Mouse (Mus musculus) CH12.LX (cell line): ENCODE measurements around the gene Sec63. TPM values are rescaled to one million over a fixed set of nuclear protein-coding genes. Genes with fewer than 3 reads are reported as not detected.

Source experiments
- DNase-seq: peaks from one replicate; pipeline ENCODE4 v3.0.0-alpha.2; 2013; ENCODE audit errors: extremely low read depth
- H3K27ac ChIP-seq: 2 replicates; pipeline ENCODE4 v1.5.1; 2012; ENCODE audit warnings: low read depth, mild to moderate bottlenecking, control low read depth, moderate library complexity; ENCODE audit not compliant: insufficient read depth
- H3K27me3 ChIP-seq: replicated peaks from 2 replicates; pipeline ENCODE3; 2012; ENCODE audit warnings: inconsistent platforms
- H3K36me3 ChIP-seq, 2 experiments: replicated peaks in 1 of 2; 2 replicates each; pipeline versions ENCODE3 to v1.6.1; 2012; ENCODE audit warnings: inconsistent platforms in 1 of 2, low read length in 1 of 2, mild to moderate bottlenecking in 1 of 2, mixed read lengths in 1 of 2, moderate library complexity in 1 of 2; ENCODE audit not compliant: control insufficient read depth in 1 of 2, insufficient read depth in 1 of 2
- H3K4me1 ChIP-seq, 2 experiments: 2 replicates each; pipeline ENCODE4 v1.6.1; 2012; ENCODE audit warnings: inconsistent platforms in 1 of 2, moderate library complexity in 1 of 2; ENCODE audit not compliant: insufficient read depth in 2 of 2, control insufficient read depth in 1 of 2
- H3K4me2 ChIP-seq: 2 replicates; pipeline ENCODE4 v1.6.1; 2012; ENCODE audit warnings: low read depth, mild to moderate bottlenecking, control low read depth; ENCODE audit not compliant: poor library complexity, insufficient read depth, severe bottlenecking
- H3K4me3 ChIP-seq, 3 experiments: fragments of 150-350 bp in 1 of 3; sonication (generic) in 1 of 3; replicated peaks in 1 of 3; 2 replicates each; pipeline versions ENCODE3 to v1.5.1; 2011 to 2012; ENCODE audit warnings: low read depth in 2 of 3, low read length in 2 of 3, mild to moderate bottlenecking in 2 of 3, moderate library complexity in 2 of 3, control low read depth in 1 of 3, improper control_type of control experiment in 1 of 3, inconsistent platforms in 1 of 3, mixed read lengths in 1 of 3; ENCODE audit not compliant: poor library complexity in 1 of 3
- H3K79me2 ChIP-seq: replicated peaks from 2 replicates; pipeline ENCODE4 v1.6.1; 2012; ENCODE audit warnings: mild to moderate bottlenecking, moderate library complexity; ENCODE audit not compliant: control insufficient read depth, poor library complexity, insufficient read depth, severe bottlenecking; ENCODE audit errors: extremely low read depth
- H3K9ac ChIP-seq: 2 replicates; pipeline ENCODE4 v1.6.1; 2012; ENCODE audit warnings: low read depth, mild to moderate bottlenecking, control low read depth, moderate library complexity; ENCODE audit not compliant: insufficient read depth
- H3K9me3 ChIP-seq: replicated peaks from 2 replicates; pipeline ENCODE3; 2012; ENCODE audit warnings: low read length, inconsistent platforms, mixed read lengths
- CHD1 ChIP-seq: IDR thresholded peaks from 2 replicates; pipeline ENCODE4 v1.6.1; 2012; ENCODE audit warnings: low read depth, low read length, improper control_type of control experiment, inconsistent platforms
- HCFC1 ChIP-seq: IDR thresholded peaks from 2 replicates; pipeline ENCODE4 v1.6.1; 2012; ENCODE audit warnings: low read depth, mild to moderate bottlenecking, inconsistent platforms, low read length, improper control_type of control experiment
- IRF4 ChIP-seq: IDR thresholded peaks from 2 replicates; pipeline ENCODE4 v1.6.1; 2014; ENCODE audit warnings: low read depth, mild to moderate bottlenecking, inconsistent platforms, low read length, improper control_type of control experiment
- JUN ChIP-seq: IDR thresholded peaks from 2 replicates; pipeline ENCODE4 v1.6.1; 2011; ENCODE audit warnings: low read depth, mild to moderate bottlenecking, low read length, improper control_type of control experiment, moderate library complexity; ENCODE audit not compliant: insufficient read depth
- JUND ChIP-seq: conservative IDR thresholded peaks from 2 replicates; pipeline ENCODE4 v1.6.1; 2011; ENCODE audit warnings: low read depth, low read length, improper control_type of control experiment
- KAT2A ChIP-seq: IDR thresholded peaks from 2 replicates; pipeline ENCODE4 v1.6.1; 2012; ENCODE audit warnings: low read length, improper control_type of control experiment, inconsistent platforms; ENCODE audit not compliant: insufficient replicate concordance
- MYC ChIP-seq: IDR thresholded peaks from 2 replicates; pipeline ENCODE4 v1.6.1; 2011; ENCODE audit warnings: low read depth, mild to moderate bottlenecking, improper control_type of control experiment, low read length
- NELFE ChIP-seq: IDR thresholded peaks from 2 replicates; pipeline ENCODE4 v1.6.1; 2011; ENCODE audit warnings: low read depth, low read length, improper control_type of control experiment
- POLR2AphosphoS2 ChIP-seq: IDR thresholded peaks from 2 replicates; pipeline ENCODE4 v1.6.1; 2011; ENCODE audit warnings: low read depth, low read length, improper control_type of control experiment
- RAD21 ChIP-seq: IDR thresholded peaks from 2 replicates; pipeline ENCODE4 v1.6.1; 2011; ENCODE audit warnings: low read depth, mild to moderate bottlenecking, low read length, improper control_type of control experiment, moderate library complexity
- RCOR1 ChIP-seq: conservative IDR thresholded peaks from 2 replicates; pipeline ENCODE4 v1.6.1; 2012; ENCODE audit warnings: low read depth, mild to moderate bottlenecking, inconsistent platforms, low read length, improper control_type of control experiment
- SMC3 ChIP-seq: IDR thresholded peaks from 2 replicates; pipeline ENCODE4 v1.6.1; 2011; ENCODE audit warnings: low read depth, low read length, improper control_type of control experiment
- TCF12 ChIP-seq: IDR thresholded peaks from 2 replicates; pipeline ENCODE4 v1.6.1; 2014; ENCODE audit warnings: low read depth, mild to moderate bottlenecking, inconsistent platforms, low read length, improper control_type of control experiment
- UBTF ChIP-seq: IDR thresholded peaks from 2 replicates; pipeline ENCODE4 v1.6.1; 2012; ENCODE audit warnings: low read depth, mild to moderate bottlenecking, inconsistent platforms, low read length, improper control_type of control experiment, moderate library complexity
- ZMIZ1 ChIP-seq: IDR thresholded peaks from 2 replicates; pipeline ENCODE4 v1.6.1; 2012; ENCODE audit warnings: low read depth, mild to moderate bottlenecking, inconsistent platforms, low read length, improper control_type of control experiment
- dilution Hi-C: fragments of 300-500 bp; cut with MboI; formaldehyde crosslinking; loops from 2 replicates; pipeline ENCODE4 v1.14.3; 2020; ENCODE audit warnings: low sequenced_read_pairs; ENCODE audit not compliant: extremely low pct_unique_long_range_greater_than_20kb, extremely low pct_ligation_motif_present
- in situ Hi-C: fragments of 300-500 bp; cut with MboI; formaldehyde crosslinking; loops from 3 replicates; pipeline ENCODE4 v1.14.3; 2019; ENCODE audit warnings: low sequenced_read_pairs, low pct_ligation_motif_present, low pct_unique_long_range_greater_than_20kb, mixed read lengths
- polyA plus RNA-seq: library from polyadenylated mRNA; unstranded; fragments of >175 nt; gene quantifications from 2 replicates; pipeline ENCODE4 v1.2.1, GENCODE M21; 2012; ENCODE audit warnings: low read depth; ENCODE audit not compliant: insufficient read length
- total RNA-seq, 2 experiments: library from RNA; depleted of rRNA; stranded (reverse); fragments of 300-350 nt in 1 of 2; fragments of >200 nt in 1 of 2; gene quantifications; 2 replicates each; pipeline ENCODE4 v1.2.3; 2012 to 2014

The Sec63 gene
- total and polyA plus RNA-seq, 3 experiments = 20.5 to 74.9 (median 26.2) TPM

GRCm38 (mm10) chr10:42869467-42869866 is 108.2 kb downstream of the Sec63 start:
- dilution Hi-C loops (no loop called here), in situ Hi-C loops (no loop called here)

GRCm38 (mm10) chr10:42872269-42873010 is 111.1 kb downstream of the Sec63 start:
- dilution Hi-C loops (no loop called here), in situ Hi-C loops (no loop called here)
- no peak overlapping the region for H3K4me2 ChIP-seq
- H3K9ac ChIP-seq = no peak overlapping the region
- no peaks in the 10 kb centered on the region for H3K79me2 ChIP-seq
- no peak overlapping the region for H3K27ac ChIP-seq
- H3K4me1 ChIP-seq = peaks cover 4 to 28% of the 10 kb centered on the region in 2 experiments
- H3K4me3 ChIP-seq = no peak overlapping the region
- no peak for DNase-seq
- no peaks in the 10 kb centered on the region for H3K27me3 ChIP-seq
- TF ChIP-seq NELFE = no peak
- TF ChIP-seq RCOR1 = no peak
- no peak for TF ChIP-seq JUN
- TF ChIP-seq CHD1 = no peak
- TF ChIP-seq SMC3 = no peak
- TF ChIP-seq IRF4 = no peak
- no peak for TF ChIP-seq POLR2AphosphoS2
- no peak for TF ChIP-seq ZMIZ1
- no peak for TF ChIP-seq MYC
- no peak for TF ChIP-seq RAD21
- no peak for TF ChIP-seq HCFC1
- TF ChIP-seq JUND = no peak
- no peak for TF ChIP-seq TCF12
- TF ChIP-seq UBTF = no peak
- TF ChIP-seq KAT2A = no peak
- peaks cover 0 to 4% of the 10 kb centered on the region in 2 experiments for H3K36me3 ChIP-seq
- no peaks in the 10 kb centered on the region for H3K9me3 ChIP-seq

More at GRCm38 (mm10) chr10:42869467-42869866, 108.2 kb downstream of the Sec63 start:
- Histone ChIP-seq H3K27me3 (no peaks in the 10 kb centered on the region), H3K36me3 (peaks cover 0 to 4% of the 10 kb centered on the region in 2 experiments), H3K4me2 (no peak overlapping the region), H3K4me1 (peaks cover 4 to 32% of the 10 kb centered on the region in 2 experiments), H3K27ac (no peak overlapping the region), H3K79me2 (no peaks in the 10 kb centered on the region), H3K9me3 (no peaks in the 10 kb centered on the region), H3K4me3 (no peak overlapping the region), H3K9ac (no peak overlapping the region)
- no peak for DNase-seq
- TF ChIP-seq KAT2A = no peak
